Mouse (Mus musculus) lung, postnatal 0 days (tissue): ENCODE measurements around the gene Kcnn3.
A peak's percentile ranks its signal among the peaks of the same experiment; 100 is the strongest.

ENCODE experiments used
- CTCF ChIP-seq: IDR thresholded peaks from 2 replicates; pipeline ENCODE4 v1.5.1; 2016; ENCODE audit warnings: antibody characterized with exemption, mild to moderate bottlenecking
- EP300 ChIP-seq: IDR thresholded peaks from 2 replicates; pipeline ENCODE4 v1.6.1; 2016; ENCODE audit warnings: antibody characterized with exemption, mild to moderate bottlenecking, control low read depth

DNA sequence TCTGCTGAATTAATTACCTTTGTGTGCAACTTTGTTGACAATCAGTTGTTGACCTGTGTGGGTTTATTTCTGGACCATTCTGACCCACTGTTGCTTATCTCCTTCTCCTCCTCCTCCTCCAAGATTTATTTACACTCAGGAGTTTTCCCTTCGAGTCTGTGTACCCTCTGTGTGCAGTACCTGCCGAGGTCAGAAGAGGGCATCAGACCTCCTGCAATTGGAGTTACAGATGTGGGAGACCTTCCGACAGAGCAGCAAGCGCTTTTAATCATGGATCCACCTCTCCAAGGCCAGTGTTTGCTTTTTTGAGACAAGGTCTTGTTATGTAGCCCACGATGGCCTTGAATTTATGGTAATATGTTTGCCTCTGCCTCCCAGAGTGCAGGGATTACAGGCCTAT is 25.3 kb upstream of the Kcnn3 start:
- TF ChIP-seq CTCF (peak; percentile 28), EP300 (no peak)
